Mouse (Mus musculus) frontal cortex, postnatal 36 days (tissue): ENCODE measurements around the gene Vars2.

Experiments
- DNase-seq, 2 experiments: peaks; one replicate each; pipeline ENCODE4 v3.0.0; 2022; ENCODE audit warnings: low spot score in 2 of 2

Gene Vars2

DNA sequence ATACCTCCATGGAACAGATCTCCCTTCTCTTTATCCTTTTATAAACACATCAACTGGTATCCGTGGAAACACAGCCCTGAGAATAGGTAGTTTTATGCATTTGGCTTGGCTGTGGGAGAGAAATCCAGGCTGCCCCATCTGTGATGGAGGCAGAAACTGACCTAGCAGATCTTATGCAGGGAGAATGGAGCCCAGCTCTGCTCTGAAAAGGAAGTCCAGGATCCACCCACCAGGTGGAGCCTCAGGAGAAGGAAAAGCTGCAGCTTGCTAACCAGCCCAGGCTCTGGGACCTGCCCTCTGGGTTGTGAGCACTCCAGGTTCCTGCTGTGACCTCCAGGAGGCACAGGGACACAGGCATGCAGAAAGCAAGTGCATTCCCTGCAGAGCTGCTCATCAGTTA, 33.4 kb downstream of the Vars2 start:
- DNase-seq: peak; percentile 56 to 76

DNA sequence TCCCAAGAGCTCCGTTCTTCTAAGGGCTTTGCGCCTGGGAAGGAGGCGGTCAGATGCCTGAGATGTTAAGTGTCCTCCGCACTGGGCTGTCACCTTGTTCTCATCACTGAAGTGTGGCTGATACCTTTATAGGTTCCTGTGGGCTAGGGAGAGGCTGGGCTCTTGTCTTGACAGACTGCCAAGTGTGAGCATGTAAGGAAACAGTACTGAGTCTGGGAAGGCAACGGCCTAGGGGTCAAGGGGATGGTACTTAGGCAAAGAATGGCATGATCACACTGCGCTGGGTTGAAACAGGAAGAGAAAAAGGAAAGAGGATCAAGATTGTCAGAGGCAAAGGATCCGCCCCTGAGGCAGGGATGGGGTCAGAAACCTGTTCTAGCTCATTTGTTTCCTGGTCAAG, 40.9 kb downstream of the Vars2 start, which contains the start of gene Gm9573:
Gene Gm9573 (minus strand): TSS at position 101 of the 400 bp plus-strand sequence.
- DNase-seq: no peak

- no peak for DNase-seq
Observed at GRCm38 (mm10) chr17:35617127-35617526, 50.3 kb downstream of the Vars2 start.
